In the genomic region with DNA sequence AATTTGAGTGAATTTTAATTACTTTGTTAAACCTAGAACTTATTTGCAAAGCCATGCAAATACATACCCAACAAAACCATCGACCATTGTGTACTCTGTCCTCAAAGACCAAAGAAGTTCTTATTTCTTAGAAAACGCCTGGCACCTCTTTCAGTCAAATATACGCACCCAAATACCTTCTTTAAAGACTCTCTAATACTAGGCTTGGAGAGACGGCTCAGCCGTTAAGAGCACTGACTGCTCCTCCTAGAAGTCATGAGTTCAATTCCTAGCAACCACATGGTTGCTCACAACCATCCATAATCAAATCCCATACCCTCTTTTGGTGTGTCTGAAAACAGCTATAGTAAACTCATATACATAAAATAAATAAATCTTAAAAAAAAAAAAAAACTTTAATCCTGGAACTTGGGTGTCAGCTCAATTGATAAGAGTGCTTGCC, we compare ENCODE assay signal across 8 mouse cellular contexts. TPM values are rescaled to one million over a fixed set of nuclear protein-coding genes. Genes with fewer than 3 reads are reported as not detected.
A peak's percentile ranks its signal among the peaks of the same experiment; 100 is the strongest.
DNase-seq lines count a peak whose midpoint lies in the region; ATAC-seq and TF ChIP-seq lines count a peak whose summit lies in the region.

No protein-coding gene starts in this region.

- H3K9me3 ChIP-seq in liver, embryonic 11.5 days (ENCODE audit: control insufficient read depth, low read length) = no peaks in the 10 kb centered on the region
- H3K9me3 ChIP-seq in stomach, postnatal 0 days (ENCODE audit: control insufficient read depth, low read length) = no peaks in the 10 kb centered on the region

- peaks cover 7% of the 10 kb centered on the region; the same call in 1 of the 2 replicates for H3K79me2 ChIP-seq in heart, adult 2 months (replicated peaks; ENCODE audit: control insufficient read depth, insufficient read depth, low read length)

- no peak overlapping the region for H3K9ac ChIP-seq in heart, adult 2 months (ENCODE audit: low read depth, low read length)
- H3K9ac ChIP-seq in liver, embryonic 11.5 days (ENCODE audit: low read depth, low read length) = no peak overlapping the region
- no peak overlapping the region for H3K9ac ChIP-seq in stomach, postnatal 0 days (ENCODE audit: low read length)

- no peak for DNase-seq in heart, adult 2 months
- no peak for DNase-seq in heart, adult 18-20 months
- DNase-seq in thymus, adult 2 months = no peak
- DNase-seq in thymus, postnatal 36 days = no peak
- DNase-seq in liver, embryonic 11.5 days (ENCODE audit: low spot score) = no peak
- no peak for DNase-seq in stomach, postnatal 0 days (ENCODE audit: low spot score)
- DNase-seq in embryo, embryonic 10 days (ENCODE audit: low spot score) = no peak
- DNase-seq in cerebellum, postnatal 36 days = no peak

- peak overlapping the region; percentile 70 for H3K4me3 ChIP-seq in heart, adult 2 months
- peak overlapping the region; percentile 99 for H3K4me3 ChIP-seq in thymus, adult 2 months (ENCODE audit: control insufficient read depth, insufficient read depth, low read length)
- H3K4me3 ChIP-seq in liver, embryonic 11.5 days (ENCODE audit: low read depth, low read length) = peak overlapping the region; percentile 90
- peak overlapping the region; percentile 95 for H3K4me3 ChIP-seq in stomach, postnatal 0 days (ENCODE audit: low read depth, low read length)

- H3K4me1 ChIP-seq in heart, adult 2 months (ENCODE audit: control insufficient read depth, insufficient read depth, low read length) = peaks cover 1% of the 10 kb centered on the region
- H3K4me1 ChIP-seq in thymus, adult 2 months (replicated peaks; ENCODE audit: control insufficient read depth, insufficient read depth, low read length) = peaks cover 2% of the 10 kb centered on the region
- H3K4me1 ChIP-seq in liver, embryonic 11.5 days (replicated peaks; ENCODE audit: control insufficient read depth, insufficient read depth, low read length) = peaks cover 8% of the 10 kb centered on the region
- H3K4me1 ChIP-seq in stomach, postnatal 0 days (replicated peaks; ENCODE audit: control insufficient read depth, insufficient read depth) = peaks cover 7% of the 10 kb centered on the region; the same call in 1 of the 2 replicates

- no peak; the same call in 1 of the 2 replicates for ATAC-seq in liver, embryonic 11.5 days (replicated peaks; ENCODE audit: low FRiP score)
- 0 out of 2 replicates have a peak, but pooled peaks have one; percentile 35 for ATAC-seq in stomach, postnatal 0 days (ENCODE audit: low FRiP score, low TSS enrichment)

- H3K27ac ChIP-seq in heart, adult 2 months = peak overlapping the region; percentile 47; the same call in 1 of the 2 replicates
- H3K27ac ChIP-seq in thymus, adult 2 months (ENCODE audit: control insufficient read depth, insufficient read depth, low read length) = no peak overlapping the region
- no peak overlapping the region for H3K27ac ChIP-seq in liver, embryonic 11.5 days (ENCODE audit: low read depth, low read length)
- no peak overlapping the region for H3K27ac ChIP-seq in stomach, postnatal 0 days (replicated peaks)

- no peak for TF ChIP-seq EP300 in heart, adult 2 months (IDR thresholded peaks at IDR 0.05; ENCODE audit: insufficient read depth, low read depth, low read length)
- TF ChIP-seq EP300 in stomach, postnatal 0 days (optimal IDR thresholded peaks at IDR 0.05) = no peak

- intact Hi-C loops in heart, adult 2 months (cut with DNase I) = loop anchor here (5.0 kb wide), 1 partner anchor 170 kb away; the partner anchor contains the start of gene Arhgef26

- peaks cover 11% of the 10 kb centered on the region for H3K36me3 ChIP-seq in heart, adult 2 months (ENCODE audit: control insufficient read depth, insufficient read depth, low read length)
- peaks cover under 1% of the 10 kb centered on the region; the same call in 1 of the 2 replicates for H3K36me3 ChIP-seq in thymus, adult 2 months (ENCODE audit: control insufficient read depth, insufficient read depth, low read length)
- no peaks in the 10 kb centered on the region for H3K36me3 ChIP-seq in liver, embryonic 11.5 days (ENCODE audit: control insufficient read depth, insufficient read depth, low read length)
- no peaks in the 10 kb centered on the region for H3K36me3 ChIP-seq in stomach, postnatal 0 days (ENCODE audit: control insufficient read depth, insufficient read depth, low read length)

- WGBS in heart, adult 2 months = 44% methylated on average over 5 of the region's 5 CpGs
- 59% methylated on average over 5 of the region's 5 CpGs for WGBS in thymus, adult 2 months
- 46% methylated on average over 5 of the region's 5 CpGs for WGBS in liver, embryonic 11.5 days
- WGBS in stomach, postnatal 0 days = 42% methylated on average over 5 of the region's 5 CpGs

- no peak; the same call in 1 of the 2 replicates for TF ChIP-seq CTCF in heart, adult 2 months (IDR thresholded peaks at IDR 0.05)
- TF ChIP-seq CTCF in thymus, adult 2 months (IDR thresholded peaks at IDR 0.05; ENCODE audit: borderline replicate concordance, control insufficient read depth, extremely low read depth, insufficient read depth, low read length, poor library complexity) = no peak
- no peak for TF ChIP-seq CTCF in stomach, postnatal 0 days (IDR thresholded peaks at IDR 0.05; ENCODE audit: low read depth)

- peak overlapping the region; percentile 76 for H3K4me2 ChIP-seq in liver, embryonic 11.5 days
- peak overlapping the region; percentile 40 for H3K4me2 ChIP-seq in stomach, postnatal 0 days (replicated peaks; ENCODE audit: low read depth)

- no peaks in the 10 kb centered on the region for H3K27me3 ChIP-seq in heart, adult 2 months (ENCODE audit: control insufficient read depth, insufficient read depth, low read length)
- H3K27me3 ChIP-seq in thymus, adult 2 months (ENCODE audit: control insufficient read depth, insufficient read depth, low read length) = no peaks in the 10 kb centered on the region
- H3K27me3 ChIP-seq in liver, embryonic 11.5 days (replicated peaks; ENCODE audit: control insufficient read depth, insufficient read depth, low read length) = no peaks in the 10 kb centered on the region
- no peaks in the 10 kb centered on the region for H3K27me3 ChIP-seq in stomach, postnatal 0 days (ENCODE audit: control insufficient read depth, insufficient read depth, low read length)

- TF ChIP-seq POLR2A in heart, adult 2 months (IDR thresholded peaks at IDR 0.05; ENCODE audit: insufficient read depth, low read depth, low read length) = no peak
- TF ChIP-seq POLR2A in thymus, adult 2 months (IDR thresholded peaks at IDR 0.05; ENCODE audit: control insufficient read depth, extremely low read depth, insufficient read depth, low read length, poor library complexity) = no peak

RNA-seq across cellular contexts. Expression of gene Dhx36, which starts 0.4 kb away (rescaled TPM):
- total RNA-seq in heart, adult 2 months (2021) = 10 to 100 TPM; 15.3 to 17.0 TPM
- 5.0 and 10.7 TPM in 2 replicates for polyA plus RNA-seq in heart, adult 2 months (2012; rRNA removed)
- total RNA-seq in heart, adult 18-20 months (2021) = 10 to 100 TPM; 15.3 to 18.4 TPM
- polyA plus RNA-seq in thymus, adult 2 months (2012; rRNA removed) = 6.4 and 8.7 TPM in 2 replicates
- 28.5 and 31.7 TPM in 2 replicates for polyA plus RNA-seq in liver, embryonic 11.5 days (2014; fragmentation: Nextera tagmentation; extraction: Ambion mirVana)
- 9.6 and 10.1 TPM in 2 replicates for polyA plus RNA-seq in stomach, postnatal 0 days (2015; fragmentation: Nextera tagmentation; extraction: Ambion mirVana)
